Mouse (Mus musculus): ENCODE data around the gene Aptx.

Aptx gene

DNA sequence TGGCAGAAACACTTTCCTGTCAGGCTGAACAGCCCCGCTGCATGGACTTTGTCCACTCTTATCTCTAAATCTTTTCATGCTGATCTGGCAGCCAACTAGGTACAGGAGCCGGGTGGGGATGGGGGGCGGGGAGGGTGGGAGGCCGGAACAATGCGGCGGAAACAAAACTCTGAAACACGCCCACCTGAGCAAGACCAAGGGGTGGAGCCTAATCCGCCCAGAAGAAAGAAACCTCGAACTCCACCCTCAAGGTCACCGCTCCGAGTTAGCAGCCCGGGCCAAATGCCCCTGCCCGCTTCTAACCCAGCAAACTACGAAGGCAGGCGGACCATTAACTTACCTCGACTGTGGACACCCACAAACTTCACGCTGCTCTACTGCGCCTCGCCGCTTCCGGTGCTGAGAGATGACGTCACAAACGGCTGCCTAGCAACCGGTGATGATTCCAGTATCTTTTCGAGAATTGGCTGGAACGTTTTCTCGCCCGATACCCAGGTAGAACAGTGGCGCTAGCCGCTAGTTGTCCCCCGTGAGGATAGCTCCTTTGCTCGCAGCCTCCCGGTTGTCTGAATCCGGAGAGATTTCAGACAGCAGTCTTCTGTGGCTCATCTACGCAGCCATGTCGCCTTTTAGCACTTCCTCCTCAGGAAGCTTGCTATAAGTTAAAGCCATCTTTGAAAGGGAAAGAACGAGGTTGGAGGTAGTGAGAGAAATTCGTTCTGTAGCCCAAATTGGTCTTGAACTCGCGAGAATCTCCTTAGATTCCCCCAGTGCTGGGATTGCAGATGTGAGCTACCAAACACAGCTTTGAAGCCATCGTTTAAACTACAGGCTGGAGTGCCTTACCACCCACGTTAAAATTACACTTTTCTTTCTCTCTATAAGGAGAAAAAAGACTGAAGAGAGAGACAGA is at the start of gene Aptx:
Aptx (minus strand) TSS at position 398 of the 913 bp plus-strand sequence.
- DNase-seq: peak; percentile 96

DNA sequence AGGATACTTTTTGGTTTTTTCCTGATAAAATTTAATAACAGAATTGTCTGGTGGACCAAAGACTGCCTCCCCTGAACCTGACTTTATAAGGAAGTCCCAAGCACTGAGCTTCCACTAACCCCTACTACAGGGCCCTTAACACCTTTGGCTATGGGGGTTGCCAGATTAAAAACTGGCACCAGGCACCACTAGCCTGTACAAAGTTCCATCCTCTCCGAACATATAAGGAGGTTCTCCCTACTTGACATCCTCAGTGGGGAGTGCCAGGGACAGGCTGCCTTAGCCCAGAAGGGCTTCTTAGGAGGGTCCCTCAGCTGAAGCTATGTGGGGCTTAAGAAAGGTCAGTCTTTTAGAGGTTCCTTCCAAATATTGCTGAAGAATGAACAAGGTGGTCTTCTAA is 32.4 kb upstream of the Aptx start:
- DNase-seq: no peak

DNA sequence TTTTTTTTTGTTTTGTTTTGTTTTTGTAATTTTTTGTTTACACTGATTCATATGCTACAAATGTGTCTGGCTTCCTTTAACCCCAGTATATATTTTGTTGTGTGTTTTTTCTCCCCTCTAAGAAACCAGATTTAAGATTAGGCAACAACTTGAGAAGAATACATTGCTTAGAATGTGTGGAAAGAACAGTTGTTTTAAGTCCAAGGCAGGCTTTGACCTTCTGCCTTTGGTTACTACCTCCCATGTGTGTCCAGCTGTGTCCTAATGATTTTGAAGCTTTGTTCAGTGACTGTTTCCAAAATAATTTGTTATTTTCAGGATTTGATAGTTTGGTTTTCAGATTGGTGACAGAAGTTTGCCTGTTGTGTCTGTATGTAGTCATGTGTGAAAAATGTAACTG is 28.3 kb upstream of the Aptx start:
- no peak for DNase-seq

DNA sequence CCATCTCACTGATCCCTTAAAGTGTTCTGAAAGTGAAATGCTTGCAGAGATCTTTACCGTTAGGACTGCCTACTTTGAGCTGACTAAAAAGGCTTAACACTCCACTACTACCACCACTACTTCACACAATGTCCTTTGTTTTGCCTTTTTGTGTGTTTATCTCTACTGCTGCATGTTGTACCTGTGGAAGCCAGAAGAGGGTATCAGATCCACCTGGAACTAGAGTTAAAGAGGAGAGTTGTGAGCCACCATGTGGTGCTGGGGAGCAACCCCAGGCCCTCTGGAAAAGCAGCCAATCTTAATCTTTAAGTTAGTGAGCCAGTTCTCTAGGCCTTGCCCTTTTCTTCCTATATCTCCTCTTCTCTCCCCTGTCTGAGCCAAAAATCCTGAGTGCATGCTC is 24.3 kb upstream of the Aptx start:
- no peak for DNase-seq

DNA sequence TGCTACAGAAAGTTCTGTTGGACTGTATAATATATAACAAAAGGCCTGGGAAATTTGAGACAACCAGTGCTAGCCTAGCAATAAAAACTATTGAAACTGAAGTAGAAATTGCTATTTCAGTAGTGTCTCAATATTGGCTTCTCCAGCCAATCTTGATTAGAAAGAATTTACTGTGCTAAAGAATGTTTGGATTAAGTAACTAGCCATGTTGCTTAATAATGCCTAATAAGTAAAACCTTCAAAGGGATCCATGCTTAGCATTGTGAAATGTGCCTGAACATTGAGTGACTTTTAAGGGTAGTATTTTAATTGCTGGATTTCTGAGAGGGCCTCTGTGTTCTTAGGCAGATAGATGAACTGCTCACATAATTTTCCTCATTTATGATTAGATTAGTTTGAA is 22.6 kb upstream of the Aptx start:
- DNase-seq: no peak

DNA sequence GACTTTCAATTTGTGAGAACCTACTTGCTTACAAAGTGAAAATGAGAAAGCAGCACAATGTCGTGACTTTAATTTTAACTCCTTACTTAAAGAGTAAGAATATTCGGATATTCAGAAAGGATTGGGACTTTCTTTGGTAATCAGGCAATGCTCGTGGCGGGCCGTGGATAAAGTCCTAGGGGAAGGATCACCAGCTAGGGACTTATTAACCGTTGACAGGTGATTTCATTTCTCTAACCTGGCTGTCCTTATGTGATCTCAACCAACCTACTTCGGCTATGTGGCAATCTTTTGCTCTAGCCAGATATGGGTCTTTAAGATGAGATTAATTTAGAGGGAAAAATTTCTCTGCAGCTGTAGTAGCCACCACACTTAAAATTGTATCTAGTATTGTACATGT is 22.1 kb upstream of the Aptx start:
- no peak for DNase-seq

DNA sequence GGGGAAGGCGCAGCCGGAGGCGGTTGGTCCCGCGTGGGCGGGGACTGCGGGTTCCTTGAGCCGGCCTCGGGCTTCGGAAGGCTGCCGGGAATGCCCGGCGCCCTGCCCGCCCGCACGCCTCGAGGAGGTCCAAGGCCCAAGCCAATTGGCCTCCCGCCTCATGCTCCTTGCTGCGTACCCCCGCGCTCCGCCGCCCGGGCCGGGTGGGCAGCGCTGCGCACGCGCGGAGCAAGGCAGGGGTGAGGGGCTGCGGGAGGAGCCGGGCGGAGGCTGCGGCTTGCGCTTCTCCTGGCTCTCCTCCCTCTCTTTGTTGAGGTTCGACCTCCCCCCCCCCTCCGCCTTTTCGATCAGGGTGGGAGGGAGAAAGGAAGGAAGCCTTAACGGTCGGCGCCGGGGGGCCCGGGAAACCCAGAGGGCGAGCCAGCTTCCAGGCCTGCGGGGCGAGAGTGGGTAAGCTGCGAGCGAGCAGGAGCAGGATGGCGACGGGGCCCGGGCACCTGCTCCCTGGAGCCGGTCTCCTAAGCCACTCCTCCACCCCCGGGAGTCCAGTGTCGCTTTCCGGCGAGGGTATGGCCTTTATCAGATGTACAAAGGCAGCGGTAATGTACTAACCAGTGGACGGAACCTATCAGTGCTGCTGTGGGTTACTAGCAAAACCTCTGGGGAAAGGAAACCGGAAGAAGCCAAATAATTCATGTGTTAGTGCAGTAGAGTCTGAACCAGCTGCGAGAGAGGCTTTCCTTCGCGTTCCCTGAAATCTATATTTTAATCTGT is 19.9 kb upstream of the Aptx start:
- no peak for DNase-seq

DNA sequence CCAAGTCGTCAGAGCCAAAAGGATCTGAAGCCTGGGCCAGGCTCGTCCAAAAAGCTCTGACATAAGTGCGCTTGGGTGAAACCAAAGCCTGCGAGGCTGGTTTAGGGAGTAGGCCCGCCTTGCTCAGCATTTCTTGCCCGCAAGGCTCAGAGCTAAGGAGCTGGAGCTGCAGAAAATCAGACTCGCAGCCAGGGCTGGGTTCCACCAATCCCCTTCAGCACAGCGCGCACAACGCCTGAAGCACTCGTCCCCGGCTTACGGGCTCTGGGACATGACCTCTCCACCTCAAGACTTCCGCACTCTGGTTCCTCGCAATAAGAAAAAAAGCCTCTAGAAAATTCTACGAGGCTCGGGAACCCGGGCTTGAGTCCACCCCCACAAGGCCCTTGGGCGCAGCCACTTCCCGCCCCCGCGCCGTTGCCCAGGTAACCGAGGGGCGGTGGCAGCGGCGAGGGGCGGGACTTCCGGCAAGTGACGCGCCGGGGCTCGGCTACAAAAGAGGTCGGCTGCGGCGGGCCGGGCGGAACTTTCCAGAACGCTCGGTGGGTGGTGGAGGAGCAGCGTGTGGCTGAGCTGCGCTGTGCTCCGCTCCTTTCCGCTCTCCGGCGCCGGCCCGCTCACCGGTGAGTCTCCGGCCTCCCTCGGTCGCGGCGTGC is 19.1 kb upstream of the Aptx start, which contains the start of gene Dnaja1:
Dnaja1 (plus strand) TSS at position 140 of the 656 bp plus-strand sequence.
- DNase-seq: peak; percentile 96

DNA sequence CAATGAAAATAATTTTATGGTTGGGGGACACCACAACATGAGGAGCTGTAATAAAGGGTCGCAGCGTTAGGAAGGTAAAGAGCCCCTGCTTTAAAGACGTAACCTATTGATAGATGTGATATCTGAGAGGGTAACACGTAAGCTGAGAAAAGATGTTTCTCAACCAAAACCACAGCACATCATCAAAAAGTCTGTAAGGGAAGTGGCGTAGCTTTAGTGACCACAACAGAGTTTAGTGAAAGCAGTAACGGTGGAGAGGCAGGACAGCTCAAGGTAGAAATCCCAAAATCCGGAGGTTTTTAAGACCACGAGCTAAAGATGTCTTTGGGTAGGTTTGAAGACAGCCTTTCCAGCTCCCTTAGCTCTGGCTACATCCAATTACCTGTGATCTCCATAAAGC is 17.9 kb upstream of the Aptx start:
- no peak for DNase-seq

DNA sequence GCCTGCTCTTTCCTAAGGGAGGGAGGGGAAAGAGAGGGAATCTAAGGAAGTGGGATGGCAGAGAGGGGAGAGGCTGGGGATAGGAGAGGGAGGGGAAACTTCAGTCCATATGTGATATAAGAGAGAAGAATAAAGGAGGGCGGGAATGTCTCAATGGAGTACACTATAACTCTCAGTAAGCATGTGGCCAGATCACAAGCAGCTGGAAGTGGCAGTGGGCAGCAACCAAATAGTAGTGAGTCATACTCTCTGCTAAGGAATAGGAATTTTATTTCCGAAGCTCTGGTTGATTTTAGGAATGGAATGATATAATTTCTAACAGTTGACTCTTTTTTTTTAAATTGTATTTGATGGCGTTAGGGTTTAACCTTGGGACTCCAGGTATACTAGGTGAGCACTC is 14.1 kb upstream of the Aptx start:
- no peak for DNase-seq

DNA sequence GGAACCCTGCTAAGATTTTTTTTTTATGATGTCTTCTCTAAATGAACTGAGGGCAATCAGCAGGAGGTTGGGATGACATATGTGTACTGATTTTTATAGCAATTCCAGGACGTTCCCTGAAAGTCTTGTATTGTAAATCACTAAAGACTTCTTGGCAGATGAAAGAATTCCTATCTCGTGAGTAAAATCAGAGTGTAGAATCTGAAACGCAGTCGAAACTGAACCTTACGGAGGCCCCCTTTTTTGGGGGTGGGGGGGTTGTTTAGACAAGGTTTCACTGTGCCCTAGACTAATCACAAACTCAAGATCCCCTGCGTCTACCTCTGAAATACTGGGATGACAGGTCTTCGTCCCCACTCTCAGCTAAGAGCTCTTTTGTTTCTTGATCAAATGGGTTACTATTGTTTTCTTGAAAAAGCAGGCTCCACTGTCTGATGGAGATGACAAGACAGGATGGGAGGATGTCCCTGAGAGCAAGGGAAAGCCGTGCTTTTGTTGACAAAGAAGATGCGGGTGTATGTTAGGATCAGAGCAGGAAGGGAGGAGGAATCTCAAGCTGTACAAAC is 799 bp upstream of the Aptx start:
- peak; percentile 40 for DNase-seq

DNA sequence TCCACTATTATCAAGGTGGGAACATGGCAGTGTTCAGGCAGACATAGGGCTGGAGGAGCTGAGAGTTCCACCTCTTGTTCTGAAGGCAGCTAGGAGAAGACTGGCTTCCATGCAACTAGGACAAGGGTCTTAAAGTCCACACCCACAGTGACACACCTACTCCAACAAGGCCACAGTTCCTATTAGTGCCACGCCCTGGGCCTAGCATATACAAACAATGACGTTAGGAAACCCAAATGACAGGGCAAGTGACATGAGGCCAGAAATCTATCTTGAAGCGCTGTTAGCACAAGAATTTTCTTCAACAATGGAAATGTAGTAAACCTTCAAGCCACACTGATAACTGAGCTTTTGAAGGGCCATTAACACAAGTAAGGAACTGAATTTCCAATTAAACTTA is 1.2 kb downstream of the Aptx start:
- DNase-seq: peak; percentile 27

DNA sequence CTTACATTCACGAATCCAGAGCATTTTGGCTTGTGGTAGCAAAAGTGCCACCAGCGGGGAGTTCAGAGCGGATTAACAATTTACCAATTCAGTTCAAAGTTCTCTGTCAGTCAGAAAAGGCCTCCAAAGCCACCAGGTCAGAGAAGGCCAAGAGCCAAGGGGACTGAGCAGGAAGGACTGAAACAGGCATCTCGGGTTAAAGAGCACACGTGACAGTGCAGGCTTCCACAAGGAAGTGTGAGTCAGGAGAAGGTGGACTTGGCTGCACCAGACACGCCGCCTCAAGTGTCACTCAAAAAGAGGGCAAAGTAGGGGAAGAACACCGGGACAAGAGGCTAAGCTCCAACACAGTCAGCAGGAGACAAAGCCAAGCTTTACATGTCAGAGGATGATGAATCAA is 2.8 kb downstream of the Aptx start:
- DNase-seq: no peak

DNA sequence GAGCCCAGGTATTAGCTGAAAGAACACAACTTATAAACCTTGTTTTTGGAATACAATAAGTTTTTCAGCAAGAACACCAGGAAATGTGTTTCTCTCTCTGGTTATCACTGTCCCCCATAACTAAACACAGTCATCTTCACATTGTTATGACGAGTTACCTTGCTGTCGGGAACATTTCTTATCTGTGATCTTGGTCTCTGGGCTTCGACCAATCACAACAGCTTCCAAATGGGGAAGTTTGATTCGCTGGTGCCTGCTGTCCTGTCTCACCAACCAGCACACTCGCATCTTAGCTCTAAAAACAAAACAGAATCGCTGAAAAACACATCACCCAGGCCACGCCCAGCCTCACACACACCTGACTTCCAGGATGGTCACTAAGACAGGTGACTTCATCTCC is 5.9 kb downstream of the Aptx start:
- no peak for DNase-seq

DNA sequence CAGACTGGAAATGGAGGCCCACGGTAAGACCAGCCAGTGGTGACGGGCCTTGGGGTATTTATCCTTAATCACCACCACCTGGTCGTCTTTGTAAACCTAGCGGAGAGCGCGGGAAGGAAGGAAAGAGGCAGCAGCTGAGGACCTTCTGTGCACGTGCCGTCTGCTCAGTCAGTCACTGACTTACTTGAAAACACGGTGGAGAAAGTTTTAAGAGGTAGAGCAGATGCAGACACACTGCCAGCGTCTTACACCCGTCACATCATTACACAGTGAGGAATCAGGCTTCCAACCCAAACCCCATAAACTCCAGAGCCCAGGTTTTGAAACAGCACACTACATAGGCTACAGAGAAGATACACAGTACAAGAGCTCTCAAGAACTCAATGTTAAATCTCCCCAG is 11.9 kb downstream of the Aptx start:
- no peak for DNase-seq

DNA sequence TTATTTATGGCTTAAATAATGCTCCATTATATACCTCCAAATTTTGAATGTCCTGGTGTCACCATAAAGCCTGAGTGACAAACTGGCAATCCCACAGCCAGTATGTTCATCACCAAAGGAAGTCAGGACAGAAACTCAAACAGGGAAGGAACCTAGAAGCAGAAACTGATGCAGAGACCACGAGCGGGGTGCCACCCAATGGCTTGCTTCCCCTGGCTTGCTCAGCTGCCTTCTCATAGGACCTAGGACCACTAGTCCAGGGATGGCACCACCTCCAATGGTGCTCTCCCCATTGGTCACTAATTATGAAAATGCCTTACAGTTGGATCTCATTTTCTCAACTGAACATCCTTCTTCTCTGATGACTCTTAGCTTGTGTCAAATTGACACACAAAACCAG is 19.7 kb downstream of the Aptx start:
- no peak for DNase-seq

DNA sequence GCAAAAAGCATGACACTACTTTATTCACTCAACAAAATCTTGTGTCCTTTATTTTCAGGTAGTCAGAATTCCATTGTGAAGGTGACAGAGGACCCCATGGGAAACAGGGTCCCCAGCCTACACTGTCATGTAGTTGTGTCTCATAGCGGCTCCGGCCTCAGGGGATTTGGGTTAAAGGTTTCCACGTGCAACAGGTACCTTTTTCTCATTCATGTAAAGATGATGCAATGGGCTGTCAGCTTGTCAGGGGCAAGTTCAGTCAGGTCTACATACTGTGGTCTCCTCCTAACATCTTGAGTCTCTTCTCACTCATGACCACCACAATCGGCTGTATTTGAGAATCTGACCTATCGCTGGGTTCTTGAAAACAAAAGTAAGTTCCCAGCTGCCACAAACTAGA is 20.6 kb downstream of the Aptx start:
- no peak for DNase-seq

DNA sequence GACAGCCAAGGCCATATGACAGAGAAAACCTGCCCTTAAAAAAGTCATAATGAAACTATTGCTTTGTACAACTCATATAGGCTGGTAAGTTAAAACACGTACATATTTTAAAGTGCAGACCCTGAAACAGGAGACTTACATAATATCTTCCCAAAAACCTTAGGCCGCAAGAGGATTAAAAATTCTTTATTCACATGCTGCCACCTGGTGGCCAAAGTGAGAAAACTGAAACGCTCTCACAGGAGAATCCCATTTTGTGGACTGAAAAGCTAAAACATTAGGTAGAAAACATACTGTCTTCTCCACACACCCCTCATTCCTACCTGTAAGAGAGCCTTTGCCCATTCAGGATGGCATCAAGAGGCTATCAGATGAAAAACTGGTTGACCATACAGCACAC is 21.1 kb downstream of the Aptx start:
- peak; percentile 47 for DNase-seq

DNA sequence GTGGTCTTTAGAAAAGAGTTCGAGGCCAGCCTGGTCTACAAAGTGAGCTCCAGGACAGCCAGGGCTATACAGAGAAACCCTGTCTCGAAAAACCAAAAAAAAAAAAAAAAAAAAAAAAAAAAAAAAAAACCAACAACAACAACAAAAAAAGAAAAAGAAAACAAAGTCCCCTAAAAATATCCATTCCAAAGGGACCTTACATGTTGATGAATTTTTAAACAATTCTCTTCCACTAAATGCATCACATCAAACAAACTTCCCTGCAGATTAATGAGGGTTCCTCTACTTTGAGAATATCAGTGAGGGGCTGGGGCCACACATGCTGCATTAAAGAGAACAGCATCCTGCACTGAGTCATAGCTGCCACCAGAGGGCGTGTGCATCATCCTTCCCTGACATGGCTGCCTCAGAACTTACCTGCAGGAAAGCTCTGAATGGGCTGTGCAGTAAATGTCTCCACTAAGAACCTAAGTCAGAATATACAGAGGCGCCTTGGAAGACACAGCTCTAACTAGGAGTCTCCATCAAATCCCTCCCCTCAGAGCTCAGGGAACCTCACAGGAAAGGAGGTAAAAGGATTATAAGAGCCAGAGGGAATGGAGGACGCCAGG is 22.6 kb downstream of the Aptx start:
- DNase-seq: no peak

DNA sequence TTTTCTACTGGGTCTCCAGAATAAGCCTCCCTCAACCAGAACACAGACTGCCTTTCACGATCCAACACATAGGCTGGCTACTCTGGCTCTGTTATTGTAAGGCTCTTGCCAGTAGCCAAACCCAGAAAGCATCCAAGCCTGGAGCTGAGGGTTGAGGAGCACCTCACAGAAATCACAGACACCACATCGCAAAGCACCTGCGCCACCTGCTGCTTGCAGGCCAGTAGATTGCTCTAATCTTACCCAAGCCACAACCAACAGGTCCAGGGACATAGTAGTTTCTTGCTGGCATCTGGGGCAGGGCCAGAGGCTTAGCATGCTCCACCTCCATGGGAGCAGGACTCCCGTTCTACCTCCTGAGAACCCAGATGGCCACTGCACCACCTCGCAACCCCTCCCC is 25.9 kb downstream of the Aptx start:
- no peak for DNase-seq

DNA sequence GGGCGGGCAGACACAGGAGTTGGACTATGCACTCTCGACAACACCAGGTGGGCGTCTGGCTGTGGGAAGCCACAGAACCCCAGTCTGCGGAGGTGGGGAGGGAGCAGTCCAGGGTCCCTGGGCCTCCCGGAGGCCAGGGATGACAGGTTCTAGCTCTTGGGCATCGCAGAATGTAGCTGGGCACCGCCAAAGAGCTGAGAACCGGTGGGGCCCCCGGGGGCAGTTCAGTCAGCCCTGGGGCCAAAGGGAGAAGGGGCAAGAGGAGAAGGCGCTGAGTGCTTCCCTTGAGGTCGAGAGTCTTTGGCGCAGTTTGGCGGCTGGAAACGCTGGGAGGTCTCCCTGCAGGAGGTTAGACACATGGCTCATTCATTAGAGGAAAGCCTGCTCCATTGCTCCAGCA is 26.7 kb downstream of the Aptx start:
- DNase-seq: no peak

DNA sequence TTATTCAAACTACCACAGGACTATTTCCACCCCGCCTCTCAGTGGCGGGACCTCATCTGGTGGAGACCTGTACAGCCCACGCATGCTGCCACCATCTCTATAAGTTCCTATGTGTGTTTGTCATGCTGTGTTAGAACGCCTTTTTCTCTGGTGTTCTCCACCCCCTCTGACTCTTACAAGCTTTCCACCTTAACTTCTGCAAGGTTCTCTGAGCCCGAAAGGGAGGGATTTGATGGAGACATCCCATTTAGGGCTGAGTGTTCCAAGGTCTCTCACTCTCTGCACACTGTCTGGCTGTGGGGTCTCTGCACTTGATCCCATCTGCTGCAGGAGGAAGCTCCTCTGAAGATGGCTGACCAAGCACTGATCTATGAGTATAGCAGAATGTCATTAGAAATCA is 29.5 kb downstream of the Aptx start:
- no peak for DNase-seq
